Mouse (Mus musculus) gastrocnemius, adult 8-10 months (tissue): Measurements from ENCODE around the gene Hax1. TPM values are rescaled to one million over a fixed set of nuclear protein-coding genes. Genes with fewer than 3 reads are reported as not detected.
A peak's percentile ranks its signal among the peaks of the same experiment; 100 is the strongest.

Source experiments
- DNase-seq, 2 experiments: peaks; one replicate each; pipeline ENCODE4 v3.0.0; 2022; ENCODE audit warnings: low spot score in 2 of 2
- total RNA-seq, 4 experiments: library from RNA; stranded (reverse); gene quantifications; 2 replicates each; pipeline ENCODE4 v1.2.4; 2022

The Hax1 gene
- total RNA-seq = 10 to 100 TPM; 47.1 to 65.2 (median 51.5) TPM

DNA sequence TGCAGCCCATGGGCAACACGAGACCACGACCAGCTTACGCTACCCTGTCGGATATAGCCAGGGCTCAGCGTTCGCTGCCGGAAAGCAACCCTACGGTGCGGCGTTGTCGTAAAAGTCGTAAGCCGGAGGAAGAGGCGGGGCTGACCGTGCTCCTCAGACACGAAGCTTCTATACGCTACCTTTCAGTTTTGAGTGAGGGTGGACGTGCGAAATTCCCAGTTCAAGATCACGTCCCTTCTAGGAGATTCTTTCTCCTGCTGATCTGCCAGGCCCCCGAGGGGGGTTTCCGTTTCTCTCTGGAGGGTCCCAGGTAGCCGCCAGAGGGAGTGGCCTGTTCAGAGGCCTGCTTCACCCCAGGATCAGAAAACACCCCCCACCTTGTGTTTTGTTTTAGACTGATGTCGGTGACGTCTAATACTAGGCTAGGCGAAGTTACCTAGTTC, at the start of gene Hax1:
Hax1 (minus strand) TSS at position 169 of the 443 bp plus-strand sequence.
- peak; percentile 86 to 88 for DNase-seq

DNA sequence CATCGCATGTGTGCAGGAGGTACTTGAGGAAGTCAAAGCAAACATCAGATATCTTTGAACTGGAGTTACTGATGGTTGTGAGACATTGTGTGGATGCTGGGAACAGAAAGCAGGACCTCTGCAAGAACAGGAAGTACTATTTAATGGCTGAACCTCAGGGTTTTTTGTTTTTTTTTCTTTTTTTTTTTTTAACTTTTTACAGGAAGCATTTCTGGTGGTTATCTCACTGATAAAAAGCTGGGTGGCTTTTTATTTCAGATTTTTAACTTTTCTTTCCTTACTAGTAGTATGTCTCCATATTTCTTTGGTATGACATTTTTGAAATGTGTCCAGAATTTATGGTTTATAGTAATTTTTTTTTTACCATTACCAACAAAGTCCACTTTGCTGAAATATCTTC, 37.7 kb upstream of the Hax1 start:
- no peak for DNase-seq

DNA sequence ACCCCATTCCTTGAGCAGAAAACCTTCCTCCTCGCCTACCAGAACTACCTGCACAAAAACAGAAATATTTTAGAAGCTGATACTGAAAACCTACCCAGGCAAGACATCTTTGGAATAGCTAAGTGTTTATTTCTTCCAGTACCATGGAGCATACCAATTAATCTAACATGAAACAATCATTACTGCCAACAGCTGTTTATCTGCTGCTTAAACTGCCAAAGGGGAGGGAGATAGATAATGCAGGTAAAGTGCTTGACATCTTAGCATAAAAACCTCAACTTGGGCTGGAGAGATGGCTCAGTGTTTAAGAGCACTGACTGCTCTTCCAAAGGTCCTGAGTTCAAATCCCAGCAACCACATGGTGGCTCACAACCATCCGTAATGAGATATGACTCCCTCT, 36.1 kb upstream of the Hax1 start:
- DNase-seq = no peak

DNA sequence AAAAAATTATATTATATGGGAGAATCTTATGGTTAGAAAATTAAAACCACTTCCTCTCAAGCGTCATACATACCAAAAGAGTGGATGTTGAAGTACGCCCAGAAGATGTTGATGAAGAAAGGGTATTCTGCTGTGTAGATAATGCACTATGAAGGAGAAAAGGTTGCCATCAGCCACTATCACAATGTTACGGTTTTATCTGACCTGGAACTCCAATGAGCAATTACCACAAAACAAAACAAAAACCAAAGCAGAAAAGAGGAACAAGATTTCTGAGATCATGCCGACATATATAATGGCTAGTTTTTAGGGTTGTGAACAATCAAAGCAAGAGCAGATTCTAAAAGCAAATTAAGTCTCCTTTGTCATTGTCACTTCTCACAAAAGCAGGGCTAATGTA, 18.0 kb upstream of the Hax1 start:
- DNase-seq = no peak

DNA sequence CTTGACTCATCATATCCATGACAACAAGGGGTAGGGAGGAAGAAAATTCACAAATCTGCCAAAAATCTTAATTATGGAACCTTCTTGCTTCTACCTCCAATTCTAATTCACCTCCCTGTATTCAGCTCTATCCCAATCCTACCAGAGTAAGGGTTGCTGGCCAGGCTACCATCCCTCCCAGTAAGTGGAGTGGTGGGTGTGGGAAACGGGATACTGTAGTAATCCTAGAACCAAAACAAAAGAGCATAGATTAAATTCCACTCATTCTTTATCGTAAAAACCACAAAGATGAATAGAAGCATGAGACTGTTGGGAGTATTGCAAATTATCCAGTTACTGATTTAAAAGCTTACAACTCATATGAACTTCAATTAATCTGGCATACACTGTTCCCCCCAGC, 11.7 kb upstream of the Hax1 start:
- no peak for DNase-seq

DNA sequence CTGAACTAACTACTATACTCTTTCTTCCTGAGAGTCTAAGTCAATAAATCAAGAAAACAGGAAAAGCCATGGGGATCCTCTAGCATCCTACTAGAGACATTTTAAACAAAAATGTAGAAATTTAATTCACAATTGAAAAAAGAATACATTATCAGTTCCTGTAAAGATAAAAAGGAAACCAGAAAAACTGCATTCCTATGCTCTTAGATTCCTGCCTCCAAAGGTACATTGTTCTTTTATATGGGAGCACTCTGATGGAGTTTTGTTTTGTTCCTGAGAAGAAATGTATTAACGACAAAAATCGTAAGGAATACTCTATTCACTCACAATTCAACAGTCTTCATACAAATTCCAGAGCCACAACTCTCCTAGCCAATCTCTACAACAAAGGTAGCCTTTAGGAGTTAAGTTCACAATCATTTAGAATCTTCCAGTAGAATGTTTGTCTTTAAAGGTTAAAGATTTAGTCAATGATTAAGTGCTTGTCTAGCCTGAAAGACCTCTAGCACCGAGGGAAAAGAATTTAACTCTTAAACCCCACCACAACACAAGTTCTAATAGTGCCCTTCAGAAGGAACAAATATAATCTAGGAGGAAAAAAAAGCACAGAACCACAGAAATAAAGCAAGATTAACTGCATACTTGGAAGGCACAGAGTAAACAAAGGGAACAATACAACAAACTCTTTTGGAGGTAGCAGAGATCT, 5.7 kb upstream of the Hax1 start:
- DNase-seq = no peak

DNA sequence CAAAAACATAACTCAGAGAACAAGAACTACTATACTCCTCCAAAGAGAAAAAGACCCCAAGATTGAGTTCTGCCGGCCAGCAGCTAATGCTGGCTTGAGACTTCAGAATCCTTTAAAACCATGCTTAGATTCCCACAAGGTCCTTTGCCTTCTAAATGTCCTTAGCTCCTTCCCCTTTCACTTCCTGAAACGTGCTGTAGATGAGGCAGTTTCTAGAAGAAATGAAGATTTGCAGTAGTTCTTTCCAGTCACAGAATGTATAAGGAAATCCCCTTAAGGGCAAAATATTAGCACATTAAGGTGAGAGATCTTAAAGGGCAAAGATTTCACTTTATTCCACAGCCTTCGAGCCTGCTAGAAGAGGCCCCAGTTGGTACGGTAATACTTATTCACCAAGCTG, 1.2 kb upstream of the Hax1 start:
- no peak for DNase-seq

DNA sequence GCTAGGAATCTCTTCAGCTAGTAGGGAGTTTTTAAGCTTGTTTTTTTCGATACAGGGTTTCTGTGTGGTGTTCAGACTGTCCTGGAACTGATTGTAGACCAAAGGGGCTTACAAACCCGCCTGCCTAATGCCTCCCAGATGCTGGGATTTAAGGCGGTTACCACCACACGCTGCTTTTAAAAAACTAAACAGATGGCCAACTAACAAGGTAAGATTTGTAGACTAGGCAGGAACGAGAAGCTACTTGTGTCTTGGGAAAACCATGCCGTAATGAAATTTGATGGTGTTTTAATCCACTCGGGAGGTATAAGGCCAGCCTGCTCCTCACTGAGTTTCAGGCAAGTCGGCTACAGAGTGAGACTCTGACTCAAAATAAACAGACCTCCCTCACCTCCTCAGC, 510 bp upstream of the Hax1 start:
- DNase-seq = no peak

DNA sequence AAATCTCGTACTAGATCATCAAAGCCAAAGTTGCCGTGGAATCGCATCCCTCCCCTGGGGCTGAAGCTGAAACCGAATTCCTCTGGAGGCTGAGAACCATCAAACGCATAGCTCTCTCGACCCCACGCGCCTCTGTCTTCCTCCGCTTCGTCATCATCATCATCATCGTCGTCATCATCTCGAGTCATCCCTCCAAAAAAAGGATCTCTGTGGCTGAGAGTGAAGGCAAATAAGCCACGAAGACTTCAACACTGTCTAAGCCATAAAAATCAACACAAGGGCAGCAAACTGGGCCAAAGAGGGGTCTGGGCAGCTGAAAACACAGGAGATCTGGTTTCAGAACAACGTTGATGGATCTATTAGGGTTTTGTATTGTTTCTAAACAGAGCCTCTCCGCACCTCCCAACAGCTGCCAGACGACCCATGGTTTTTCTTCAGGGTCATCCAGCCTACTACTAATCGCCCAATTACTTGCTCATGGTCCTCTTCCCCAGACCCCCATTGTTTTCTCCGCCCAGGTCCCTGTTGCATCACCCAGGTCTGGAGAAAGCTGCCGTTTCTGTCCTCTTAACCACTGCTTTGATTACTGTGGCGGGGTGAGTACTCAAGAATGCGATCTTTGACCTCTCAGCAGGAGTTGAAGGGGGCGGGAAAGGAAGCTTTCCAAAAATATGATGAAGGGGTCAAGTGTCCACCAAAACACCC, 637 bp downstream of the Hax1 start:
- no peak for DNase-seq

DNA sequence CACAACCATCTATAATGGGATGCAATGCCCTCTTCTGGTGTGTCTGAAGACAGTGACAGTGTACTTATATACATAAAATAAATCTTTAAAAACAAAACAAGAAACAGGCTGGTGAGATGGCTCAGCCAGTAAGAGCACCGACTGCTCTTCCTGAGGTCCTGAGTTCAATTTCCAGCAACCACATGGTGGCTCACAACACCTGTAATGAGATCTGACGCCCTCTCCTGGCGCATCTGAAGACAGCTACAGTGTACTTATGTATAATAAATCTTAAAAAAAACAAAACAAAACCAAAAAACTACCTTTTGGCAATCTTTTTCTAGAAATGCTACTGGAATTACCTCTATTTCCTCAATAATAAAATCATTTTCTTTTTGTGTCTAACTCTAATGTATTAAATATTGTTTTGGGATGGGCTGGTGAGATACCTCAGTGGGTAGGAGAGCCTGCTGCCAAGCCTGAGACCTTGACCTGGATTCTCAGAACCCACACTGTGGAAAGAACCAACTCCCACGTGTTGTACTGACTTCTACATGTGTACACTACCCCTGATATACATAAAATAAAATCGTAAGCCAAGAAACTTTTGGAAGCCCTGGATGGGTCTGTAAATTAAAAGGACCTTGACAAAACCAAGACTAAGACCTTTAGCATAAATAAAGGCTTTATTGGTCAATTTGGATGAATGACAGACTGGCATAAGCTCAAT, 3.6 kb downstream of the Hax1 start:
- no peak for DNase-seq

DNA sequence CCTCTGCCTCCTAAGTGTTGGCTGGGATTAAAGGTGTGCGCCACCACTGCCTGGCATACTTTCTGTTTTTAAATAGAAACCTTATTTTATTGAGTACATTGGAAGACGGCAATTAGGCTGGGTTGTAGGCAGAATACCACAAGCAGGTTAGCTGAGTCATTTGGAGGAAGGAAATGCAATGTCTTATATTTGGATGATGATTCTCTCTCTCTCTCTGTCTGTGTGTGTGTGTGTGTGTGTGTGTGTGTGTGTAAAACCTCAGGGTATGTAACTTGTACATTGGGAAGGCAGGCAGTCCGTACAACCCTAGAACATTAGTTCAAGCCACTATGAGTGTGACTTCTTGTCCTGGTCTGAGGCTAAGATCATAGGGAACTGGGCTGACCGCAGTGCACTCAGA, 10.8 kb downstream of the Hax1 start:
- no peak for DNase-seq

DNA sequence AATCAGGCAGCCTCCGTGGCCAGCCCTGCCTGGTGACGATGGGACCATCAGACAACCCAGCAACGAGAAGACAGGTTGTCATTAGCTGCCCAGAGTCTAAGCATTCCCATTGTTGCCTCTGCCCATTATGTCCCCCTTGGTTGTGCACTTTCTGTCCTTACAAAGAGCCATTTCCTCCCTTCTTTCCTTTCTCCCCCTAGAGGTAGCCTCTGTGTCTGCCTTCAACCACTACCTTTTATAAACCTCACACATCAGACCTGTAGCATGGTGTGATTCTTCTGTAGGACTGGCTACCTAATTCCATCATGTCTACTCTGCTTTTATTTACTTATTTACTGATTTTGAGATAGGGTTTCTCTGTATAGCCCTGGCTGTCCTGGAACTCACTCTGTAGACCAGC, 11.4 kb downstream of the Hax1 start:
- no peak for DNase-seq

DNA sequence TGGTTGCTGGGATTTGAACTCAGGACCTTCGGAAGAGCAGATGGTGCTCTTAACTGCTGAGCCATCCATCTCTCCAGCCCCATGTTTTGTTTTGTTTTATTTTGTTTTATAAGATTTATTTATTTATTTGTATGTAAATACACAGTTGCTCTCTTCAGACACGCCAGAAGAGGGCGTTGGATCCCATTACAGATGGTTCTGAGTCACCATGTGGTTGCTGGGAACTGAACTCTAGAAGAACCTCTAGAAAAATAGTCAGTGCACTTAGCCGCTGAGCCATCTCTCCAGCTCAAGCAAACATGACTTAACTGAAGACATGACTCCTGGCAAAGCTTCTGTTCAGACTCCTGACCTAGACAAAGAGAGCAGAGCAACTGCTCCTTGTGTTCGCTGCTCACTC, 16.2 kb downstream of the Hax1 start:
- DNase-seq = no peak

DNA sequence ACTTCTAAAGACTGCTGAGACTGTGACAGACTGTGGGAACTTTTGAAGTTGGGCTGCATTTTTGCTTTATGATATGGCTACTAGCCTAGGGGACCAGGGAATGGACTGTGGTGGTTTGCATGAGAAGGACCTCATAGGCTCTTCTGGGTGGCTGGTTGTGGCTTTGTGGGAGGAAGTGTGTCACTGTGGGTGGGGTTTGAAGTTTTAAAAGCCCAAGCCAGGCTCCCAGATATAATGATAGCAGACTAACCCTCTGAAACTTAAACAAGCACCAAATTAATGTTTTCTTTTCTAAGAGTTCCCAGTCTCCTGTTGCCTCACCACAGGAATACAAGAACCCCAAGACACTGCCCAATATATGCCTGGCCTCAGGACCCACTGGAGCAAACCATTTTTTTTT, 21.7 kb downstream of the Hax1 start:
- DNase-seq = no peak

DNA sequence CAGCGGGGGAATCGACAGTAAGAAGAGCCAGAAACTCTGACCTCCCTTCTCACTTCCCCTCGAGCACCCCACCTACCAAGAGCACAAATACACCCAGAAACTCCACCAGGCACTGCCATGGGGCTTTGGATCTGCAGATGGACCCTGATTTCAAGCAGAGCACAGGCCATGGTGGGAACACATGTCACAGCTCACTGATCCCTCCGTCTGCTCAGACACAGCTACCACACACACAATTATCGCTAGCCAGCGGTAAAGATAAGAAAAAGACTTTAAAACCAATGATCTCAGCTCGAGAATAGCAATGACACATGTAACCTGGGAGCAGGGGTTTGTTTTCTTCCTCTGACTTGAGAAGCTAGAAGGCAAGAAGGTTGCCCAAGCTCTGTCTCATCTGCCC, 30.1 kb downstream of the Hax1 start:
- DNase-seq = no peak

DNA sequence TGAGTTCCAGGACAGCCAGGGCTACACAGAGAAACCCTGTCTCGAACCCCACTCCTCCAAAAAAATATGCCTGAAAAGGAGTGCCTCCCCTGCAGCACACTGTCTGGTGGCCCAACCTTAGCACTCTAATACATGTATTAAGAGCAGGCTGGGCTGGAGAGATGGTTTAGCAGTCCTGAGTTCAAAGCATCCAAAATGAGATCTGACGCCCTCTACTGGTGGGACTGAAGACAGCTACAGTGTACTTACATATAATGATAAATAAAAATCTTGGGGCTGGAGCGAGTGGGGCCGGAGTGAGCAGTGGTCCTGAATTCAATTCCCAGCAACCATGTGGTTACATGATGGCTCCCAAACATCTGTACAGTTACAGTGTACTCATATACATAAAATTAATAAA, 31.6 kb downstream of the Hax1 start:
- DNase-seq = no peak

DNA sequence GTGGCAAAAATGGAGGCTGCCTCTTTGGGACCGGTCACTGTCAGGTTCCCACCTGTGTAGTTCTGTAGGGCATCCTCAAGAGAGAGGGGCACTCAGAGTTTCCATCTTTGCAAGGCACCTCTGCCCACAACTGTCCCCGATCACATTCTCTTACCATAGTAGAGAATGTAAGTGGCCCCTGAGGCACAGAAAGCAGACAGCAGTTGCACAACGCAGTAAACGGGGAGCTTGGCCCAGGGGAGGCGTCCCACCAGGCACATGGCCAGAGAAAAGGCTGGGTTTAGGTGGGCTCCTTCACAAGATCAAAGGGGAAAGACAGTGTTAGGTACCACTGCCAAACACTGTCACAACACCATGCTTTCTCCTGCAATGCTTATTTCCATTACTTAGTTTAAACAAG, 32.6 kb downstream of the Hax1 start:
- no peak for DNase-seq

DNA sequence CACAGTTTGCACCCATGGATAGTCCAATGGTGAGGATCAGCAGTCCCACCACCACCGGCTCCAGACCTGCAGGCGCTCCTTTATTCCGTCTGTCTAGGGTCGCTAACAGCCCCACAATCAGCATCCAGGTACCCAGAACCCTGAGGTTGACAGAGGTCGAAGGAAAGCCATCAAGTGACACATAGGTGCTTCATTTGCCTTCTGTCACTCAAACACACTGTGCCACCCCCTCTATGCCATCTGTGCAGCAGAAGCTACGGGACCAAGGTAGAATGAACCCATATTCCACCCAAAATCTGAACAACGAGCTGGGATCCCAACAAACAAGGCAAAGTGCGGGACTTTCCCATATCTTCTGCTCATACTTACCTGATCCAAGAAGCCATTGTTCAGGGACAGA, 33.0 kb downstream of the Hax1 start:
- no peak for DNase-seq

DNA sequence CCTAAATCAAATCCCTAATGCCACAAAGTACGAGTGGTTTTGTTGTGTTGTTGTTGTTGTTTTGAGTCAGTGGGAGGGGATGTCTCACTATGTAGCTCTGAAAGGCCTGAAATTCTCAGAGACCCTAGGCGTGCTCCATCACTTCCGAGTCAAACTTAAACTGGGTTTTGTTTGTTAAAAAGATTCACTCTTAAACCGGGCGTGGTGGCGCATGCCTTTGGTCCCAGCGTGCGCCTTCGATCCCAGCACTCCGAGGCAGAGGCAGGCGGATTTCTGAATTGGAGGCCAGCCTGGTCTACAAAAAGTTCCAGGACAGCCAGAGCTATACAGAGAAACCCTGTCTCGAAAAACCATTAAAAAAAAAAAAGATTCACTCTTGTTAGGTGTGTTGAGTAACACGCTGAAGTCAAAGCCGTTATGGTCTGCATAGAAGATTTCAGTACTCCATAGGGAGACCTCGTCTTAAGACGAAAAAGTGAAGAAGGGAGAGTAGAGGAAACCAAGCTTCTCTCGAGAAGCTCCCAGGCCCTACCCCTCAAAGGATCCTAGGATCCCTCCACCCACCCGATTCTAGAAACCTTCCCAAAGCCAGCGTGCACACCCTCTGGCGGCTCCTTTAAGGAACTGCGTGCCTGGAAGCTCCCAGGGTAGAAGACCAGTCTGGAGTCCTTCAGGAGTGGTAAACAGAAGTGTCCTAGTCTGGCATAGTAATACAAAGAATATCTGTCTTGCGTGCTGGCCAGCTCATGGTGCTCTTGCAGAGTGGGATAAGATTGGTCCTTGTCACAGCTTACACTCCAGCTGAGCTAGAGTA, 34.4 kb downstream of the Hax1 start:
- DNase-seq = peak in 1 of 2 experiments; percentile 31

DNA sequence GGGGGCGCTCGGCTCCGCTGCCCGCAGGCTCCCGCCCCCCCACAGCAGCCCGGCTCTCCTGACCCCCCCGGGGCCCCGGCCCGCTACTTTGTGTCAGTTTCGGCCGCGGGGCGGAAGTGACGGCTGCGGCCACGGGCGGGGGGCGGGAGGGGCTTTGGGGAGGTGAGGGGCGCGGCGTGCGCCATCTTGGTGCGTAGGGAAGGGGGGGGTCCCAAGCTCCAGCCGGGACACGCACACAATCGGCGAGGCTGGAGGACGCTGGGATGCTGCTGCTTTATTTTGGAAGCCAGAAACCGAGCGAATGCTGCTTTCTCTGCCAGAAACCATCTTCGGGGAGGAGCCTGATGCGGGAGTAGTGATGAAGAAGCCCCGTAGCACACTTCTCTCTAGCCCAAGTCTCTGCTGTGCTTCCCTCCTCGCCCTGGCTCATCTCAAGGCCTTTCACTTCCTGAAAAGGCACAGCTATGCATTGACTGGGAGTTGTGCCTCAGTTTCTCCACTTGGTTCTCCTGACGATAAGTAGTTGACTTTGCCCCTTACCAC, 35.3 kb downstream of the Hax1 start, which contains the start of gene Atp8b2:
Atp8b2 (minus strand) TSS at position 288 of the 543 bp plus-strand sequence.
- DNase-seq = peak; percentile 6 to 24

DNA sequence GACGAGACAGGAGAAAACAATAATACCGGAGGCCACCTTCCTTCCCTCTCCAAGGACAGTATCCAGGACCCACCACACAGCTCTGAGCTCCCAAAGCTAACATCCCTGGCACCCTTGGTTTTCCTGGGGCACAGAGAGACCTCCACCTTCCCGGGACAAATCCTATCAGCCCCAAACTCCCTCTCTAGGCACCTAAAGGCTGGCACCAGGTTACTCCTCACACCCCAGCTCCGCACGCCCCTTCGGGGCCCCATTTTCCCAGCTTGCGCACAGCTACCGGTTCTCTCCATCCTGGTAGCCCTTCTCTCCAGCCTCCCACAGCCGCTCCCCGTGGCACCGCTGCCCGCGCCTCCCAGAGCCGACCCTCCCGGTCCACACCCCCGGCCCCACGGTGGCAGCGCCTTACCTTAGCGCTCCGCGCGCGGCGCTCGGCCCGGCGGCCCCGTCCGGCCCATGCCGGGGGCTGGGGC, 35.8 kb downstream of the Hax1 start:
- no peak for DNase-seq
